Mouse (Mus musculus) limb, embryonic 10.5 days (tissue): ENCODE results near the gene Mum1l1. TPM values are rescaled to one million over a fixed set of nuclear protein-coding genes. Genes with fewer than 3 reads are reported as not detected.
A peak's percentile ranks its signal among the peaks of the same experiment; 100 is the strongest.

Experiments used
- DNase-seq: peaks from one replicate; pipeline ENCODE4 v3.0.0-alpha.2; 2017; ENCODE audit warnings: low spot score
- H3K27ac ChIP-seq: fragments of 300-500 bp; sonication (generic); 2 replicates; pipeline ENCODE4 v1.5.1; 2016; ENCODE audit warnings: mild to moderate bottlenecking
- H3K27me3 ChIP-seq: fragments of 300-500 bp; sonication (generic); 2 replicates; pipeline ENCODE4 v1.6.1; 2016; ENCODE audit warnings: low read depth, mild to moderate bottlenecking; ENCODE audit not compliant: poor library complexity, severe bottlenecking
- H3K36me3 ChIP-seq: fragments of 300-500 bp; sonication (generic); 2 replicates; pipeline ENCODE4 v1.6.1; 2016; ENCODE audit warnings: mild to moderate bottlenecking, moderate library complexity
- H3K4me1 ChIP-seq: fragments of 300-500 bp; sonication (generic); 2 replicates; pipeline ENCODE4 v1.6.1; 2016
- H3K4me3 ChIP-seq: fragments of 300-500 bp; sonication (generic); 2 replicates; pipeline ENCODE4 v1.5.1; 2016; ENCODE audit warnings: mild to moderate bottlenecking, moderate library complexity
- H3K9me3 ChIP-seq: fragments of 300-500 bp; sonication (generic); replicated peaks from 2 replicates; pipeline ENCODE4 v1.6.1; 2016; ENCODE audit warnings: mild to moderate bottlenecking
- WGBS: fragments of 180-500 bp; shearing (Covaris S2); methylation state at CpG from one replicate; pipeline ENCODE4 v1.1.7; 2016; 5-methylcytosine and 5-hydroxymethylcytosine counted together
- polyA plus RNA-seq: library from polyadenylated mRNA; unstranded; fragments of >200 nt; fragmentation: Nextera tagmentation; extraction: Ambion mirVana; gene quantifications from 2 replicates; pipeline ENCODE4 v1.2.1, GENCODE M21; 2016

The Mum1l1 gene
- polyA plus RNA-seq, 1 experiment from 2014 or later, result 35.3 TPM

DNA sequence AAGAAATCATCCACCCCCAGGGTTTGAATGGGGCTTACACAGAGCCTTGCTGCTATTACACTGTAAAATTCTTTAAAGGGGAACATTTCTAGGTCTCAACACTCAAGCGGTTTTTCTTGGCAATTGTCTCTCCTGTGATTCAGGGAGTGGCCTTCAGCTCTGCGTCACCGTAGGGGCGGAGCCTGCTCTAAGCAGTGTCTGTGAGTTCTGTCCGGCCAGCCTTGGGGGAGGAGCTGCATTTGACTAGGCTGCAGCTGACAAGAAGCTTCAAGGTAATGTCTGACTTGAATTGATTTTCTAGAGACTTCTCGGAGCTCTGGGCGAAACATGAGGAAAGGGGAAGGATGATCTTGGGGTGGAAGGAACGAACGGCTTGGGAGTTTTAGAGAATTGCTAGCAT lies 21.3 kb downstream of the Mum1l1 start:
- no peak overlapping the region for H3K27ac ChIP-seq
- H3K27me3 ChIP-seq, result peaks cover 17% of the 10 kb centered on the region
- H3K36me3 ChIP-seq, result peaks cover 36% of the 10 kb centered on the region
- no peak overlapping the region for H3K4me3 ChIP-seq
- peak; percentile 43 for DNase-seq
- 36% methylated on average over 9 of the region's 9 CpGs for WGBS
- H3K4me1 ChIP-seq, result 0 out of 2 replicates have a peak, but pooled peaks cover 3% of the 10 kb centered on the region
- H3K9me3 ChIP-seq, result no peaks in the 10 kb centered on the region

DNA sequence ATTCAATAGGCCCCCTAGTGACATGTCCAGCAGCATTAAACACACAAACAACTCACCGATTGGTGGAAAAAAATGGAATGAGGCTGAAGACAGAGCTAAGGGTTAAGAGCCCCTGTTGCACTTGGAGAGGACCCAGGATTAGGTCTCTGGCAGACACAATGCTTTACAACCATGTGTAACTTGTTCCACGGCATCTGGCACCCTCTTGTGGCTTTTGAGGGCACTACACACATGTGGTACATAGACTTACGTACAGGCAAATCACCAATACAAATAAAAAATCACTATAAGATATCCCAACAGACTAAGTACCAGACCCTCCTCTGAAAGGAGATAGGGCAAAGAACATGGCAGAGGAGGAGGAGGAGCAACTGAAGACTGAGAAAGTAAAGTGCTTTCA lies 37.5 kb downstream of the Mum1l1 start:
- Histone ChIP-seq H3K4me1 (no peaks in the 10 kb centered on the region), H3K36me3 (no peaks in the 10 kb centered on the region), H3K4me3 (no peak overlapping the region), H3K27ac (no peak overlapping the region), H3K27me3 (peaks cover 3% of the 10 kb centered on the region; the same call in 1 of the 2 replicates), H3K9me3 (no peaks in the 10 kb centered on the region)
- 85% methylated on average over 3 of the region's 3 CpGs for WGBS
- DNase-seq, result no peak

GRCm38 (mm10) chrX:139257072-139257471 lies 47.2 kb downstream of the Mum1l1 start:
- DNase-seq, result no peak
- Histone ChIP-seq H3K36me3 (no peaks in the 10 kb centered on the region), H3K27ac (no peak overlapping the region), H3K4me1 (no peaks in the 10 kb centered on the region), H3K9me3 (no peaks in the 10 kb centered on the region), H3K27me3 (peaks cover 24% of the 10 kb centered on the region; the same call in 1 of the 2 replicates), H3K4me3 (no peak overlapping the region)
- 92% methylated on average over 9 of the region's 10 CpGs for WGBS

DNA sequence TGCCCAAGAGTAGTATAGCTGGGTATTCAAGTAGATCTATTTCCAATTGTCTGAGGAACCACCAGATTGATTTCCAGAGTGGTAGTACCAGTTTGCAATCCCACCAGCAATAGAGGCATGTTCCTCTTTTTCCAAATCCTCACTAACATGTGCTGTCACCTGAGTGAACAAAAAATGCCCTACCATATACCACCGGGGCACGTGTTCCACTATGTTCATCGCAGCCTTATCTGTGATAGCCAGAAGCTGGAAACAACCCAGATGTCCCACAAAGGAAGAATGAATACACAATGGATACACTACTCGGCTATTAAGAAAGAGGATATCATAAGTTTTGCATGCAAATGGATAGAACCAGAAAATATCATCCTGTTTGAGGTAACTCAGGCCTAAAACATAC lies 72.1 kb downstream of the Mum1l1 start:
- H3K4me3 ChIP-seq, result no peak overlapping the region
- no peak for DNase-seq
- H3K36me3 ChIP-seq, result no peaks in the 10 kb centered on the region
- H3K27ac ChIP-seq, result no peak overlapping the region
- H3K9me3 ChIP-seq, result no peaks in the 10 kb centered on the region
- peaks cover 27% of the 10 kb centered on the region; the same call in 1 of the 2 replicates for H3K27me3 ChIP-seq
- H3K4me1 ChIP-seq, result no peaks in the 10 kb centered on the region
- WGBS, result 94% methylated on average over 4 of the region's 4 CpGs

Other genes starting within 250 kb of the Mum1l1 start
- 0.14 TPM in 1 of 2 replicates, not detected in the other for gene Serpina7, start 124.8 kb upstream of the Mum1l1 start, polyA plus RNA-seq
- not detected in 2 replicates for gene 4930513O06Rik, start 123.8 kb upstream of the Mum1l1 start, polyA plus RNA-seq
- gene 4933428M09Rik, start 30.8 kb upstream of the Mum1l1 start, polyA plus RNA-seq, result 0.14 TPM in 1 of 2 replicates, not detected in the other
- gene Trap1a, start 123.6 kb downstream of the Mum1l1 start, polyA plus RNA-seq, result not detected in 2 replicates